Mouse (Mus musculus) mature B cell (primary cell): Measurements from ENCODE around the gene Edn3.

ENCODE experiments used
- in situ Hi-C: fragments of 300-500 bp; cut with MboI; formaldehyde crosslinking; loops from 2 replicates; pipeline ENCODE4 v1.14.3; 2019

Edn3 gene

DNA sequence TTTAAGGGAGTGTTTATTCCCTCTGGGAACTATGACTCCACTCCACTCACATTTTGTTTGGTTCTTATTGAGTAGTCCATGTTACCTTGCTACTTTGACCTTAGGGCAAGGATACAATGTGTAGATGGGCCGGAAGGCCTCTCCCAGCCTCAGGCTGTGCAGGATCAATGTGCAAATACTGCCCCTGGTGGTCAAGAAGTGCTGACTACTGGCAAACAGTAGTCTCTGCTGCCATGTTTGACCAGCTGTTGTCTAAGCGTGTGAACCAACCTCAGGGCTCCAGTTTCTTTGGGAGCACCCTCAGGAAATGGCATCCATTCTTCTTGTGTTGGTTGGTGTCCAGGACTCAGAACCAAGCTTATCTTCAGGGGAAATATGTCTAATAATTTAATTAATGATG is 36.6 kb downstream of the Edn3 start:
- in situ Hi-C loops = no loop called here

DNA sequence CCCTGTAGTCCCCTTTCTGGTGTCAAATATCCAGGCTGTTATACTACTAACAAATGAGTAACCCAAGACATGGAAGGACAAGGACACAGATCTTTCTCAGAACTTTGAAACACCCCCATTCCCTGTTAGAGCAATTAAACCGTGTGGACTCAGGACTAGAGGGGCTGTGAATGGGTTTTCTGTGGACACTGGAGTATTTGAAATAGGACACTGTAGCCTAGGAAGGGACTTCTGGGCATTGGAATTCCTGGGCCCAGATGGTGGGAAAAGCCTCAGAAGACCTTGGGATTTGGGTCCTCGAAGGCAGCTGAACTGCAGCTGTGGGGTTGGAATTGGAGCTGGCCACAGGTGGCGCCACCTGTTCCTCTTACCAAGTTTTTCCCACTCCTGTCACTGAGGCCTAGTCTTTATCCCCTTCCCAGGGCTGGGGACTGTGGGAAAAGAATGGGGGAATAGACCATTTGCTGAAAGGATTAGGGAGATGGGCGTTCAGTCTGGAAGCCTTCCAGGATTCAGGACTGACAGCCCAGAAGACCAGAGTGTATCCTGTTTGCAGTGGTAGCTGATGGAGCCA is 37.2 kb downstream of the Edn3 start:
- in situ Hi-C loops = no loop called here

DNA sequence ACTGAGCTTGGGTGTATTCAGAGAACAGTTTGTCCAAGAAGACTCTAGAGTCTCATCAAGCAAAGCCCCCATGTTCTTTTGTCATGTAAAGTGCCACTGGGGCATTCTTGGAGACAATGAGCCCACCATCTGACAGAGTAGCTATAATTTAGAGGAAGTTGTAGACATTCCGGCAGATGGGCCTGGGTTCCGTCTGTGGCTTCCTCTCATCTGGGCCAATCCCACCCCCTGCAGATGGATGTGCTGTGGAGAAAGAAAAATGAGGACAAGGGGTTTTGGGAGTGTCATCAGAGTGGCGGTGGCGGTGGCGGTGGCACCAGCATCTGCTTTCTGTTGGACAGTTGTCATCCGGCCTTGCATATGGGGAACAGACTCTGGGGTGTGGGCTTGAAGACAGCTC is 42.0 kb downstream of the Edn3 start:
- in situ Hi-C loops = no loop called here

DNA sequence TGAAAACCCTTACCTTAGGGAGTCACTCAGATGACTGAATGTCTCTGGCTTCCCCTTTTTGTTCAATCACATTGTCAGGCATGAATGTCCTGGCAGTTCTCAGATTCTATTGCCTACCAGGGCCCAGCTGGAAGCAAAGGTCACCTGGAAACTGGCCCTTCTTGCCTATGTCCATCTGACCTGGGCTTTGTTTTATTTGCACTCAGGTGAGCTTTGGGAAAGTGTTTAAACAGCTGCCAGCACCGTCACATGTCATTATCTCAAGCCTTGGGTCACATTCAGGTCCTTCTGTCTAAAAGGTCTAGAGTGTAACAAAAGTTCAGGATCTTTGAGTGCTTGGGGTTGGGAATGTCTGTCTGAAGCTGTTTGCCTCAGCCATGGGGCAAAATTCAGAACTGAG is 43.2 kb downstream of the Edn3 start:
- in situ Hi-C loops = no loop called here

DNA sequence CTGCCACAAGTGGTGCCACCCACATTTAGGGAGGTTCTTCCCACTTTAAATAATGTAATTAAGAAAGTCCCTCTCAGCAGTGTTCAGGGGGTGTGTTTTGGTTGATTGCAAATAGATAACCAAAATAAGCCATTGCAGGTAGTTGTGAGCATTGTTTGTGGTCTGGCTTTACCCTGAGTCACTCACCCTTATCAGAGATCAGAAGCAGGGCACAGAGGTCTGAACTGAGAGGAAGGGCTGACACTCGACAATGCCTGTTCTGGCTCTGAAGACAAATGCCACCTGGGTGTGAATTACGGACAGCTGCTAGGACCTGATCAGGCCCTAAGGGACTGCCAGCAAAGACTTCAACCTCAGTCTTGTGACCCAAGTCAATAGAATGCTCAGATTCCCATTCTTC is 47.5 kb downstream of the Edn3 start:
- in situ Hi-C loops = no loop called here

DNA sequence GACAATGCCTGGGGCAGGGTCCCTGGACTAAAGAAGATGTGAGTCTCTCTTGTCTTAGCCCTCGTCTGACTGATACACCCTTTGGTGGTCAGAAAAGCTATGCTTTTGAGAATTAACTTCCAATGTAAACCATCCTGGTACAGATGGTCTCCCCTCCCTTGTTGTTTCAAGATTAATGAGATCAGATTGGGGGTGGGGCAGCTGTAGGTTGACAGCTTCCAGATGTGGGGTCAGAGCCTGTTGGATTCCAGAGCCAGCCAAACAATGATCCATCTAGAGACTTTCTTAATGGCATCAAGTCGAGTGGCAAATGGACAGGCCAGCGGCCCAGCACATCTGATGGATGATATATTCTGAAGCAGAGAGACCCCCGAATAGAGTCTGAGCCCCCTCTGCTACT is 48.9 kb downstream of the Edn3 start:
- in situ Hi-C loops = no loop called here

DNA sequence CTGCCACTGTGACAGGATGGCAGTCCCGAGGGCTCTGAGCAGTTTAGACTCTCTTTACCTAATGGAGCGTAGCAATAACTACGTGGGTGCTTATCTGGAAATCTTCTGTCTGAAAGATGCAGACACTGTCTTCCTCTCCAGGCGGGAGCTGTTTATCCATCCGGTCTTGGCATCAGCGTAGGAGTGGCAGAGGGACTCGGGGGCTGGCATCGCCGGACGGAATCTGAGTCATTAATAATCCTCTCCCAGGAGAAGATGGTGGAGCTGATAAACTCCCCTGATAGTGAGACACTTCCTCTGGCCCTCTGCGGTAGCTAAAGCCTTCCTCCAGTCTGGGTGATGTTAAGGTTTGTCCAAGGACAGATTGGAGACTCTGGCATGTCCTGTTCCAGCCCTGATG is 52.9 kb downstream of the Edn3 start:
- in situ Hi-C loops = no loop called here

DNA sequence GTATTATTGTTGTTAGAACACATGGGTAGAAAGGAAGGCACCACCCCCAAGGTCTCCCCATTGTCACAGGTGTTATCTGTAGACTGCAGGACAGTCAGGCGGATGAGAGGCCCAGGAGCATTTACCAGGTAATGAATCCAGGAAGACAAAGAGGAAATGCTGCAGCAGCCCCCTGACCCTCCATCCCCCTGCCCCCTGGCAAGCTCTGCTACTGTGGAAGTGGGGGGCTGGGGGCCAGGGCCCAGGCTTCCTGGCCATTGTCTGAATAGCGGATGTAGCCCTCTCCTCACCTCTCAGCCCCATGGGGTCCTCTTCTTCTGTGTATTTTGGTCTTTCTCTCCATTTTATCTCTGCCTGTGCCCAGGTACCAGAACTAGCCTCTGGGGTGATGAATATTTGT is 55.7 kb downstream of the Edn3 start:
- in situ Hi-C loops = no loop called here

DNA sequence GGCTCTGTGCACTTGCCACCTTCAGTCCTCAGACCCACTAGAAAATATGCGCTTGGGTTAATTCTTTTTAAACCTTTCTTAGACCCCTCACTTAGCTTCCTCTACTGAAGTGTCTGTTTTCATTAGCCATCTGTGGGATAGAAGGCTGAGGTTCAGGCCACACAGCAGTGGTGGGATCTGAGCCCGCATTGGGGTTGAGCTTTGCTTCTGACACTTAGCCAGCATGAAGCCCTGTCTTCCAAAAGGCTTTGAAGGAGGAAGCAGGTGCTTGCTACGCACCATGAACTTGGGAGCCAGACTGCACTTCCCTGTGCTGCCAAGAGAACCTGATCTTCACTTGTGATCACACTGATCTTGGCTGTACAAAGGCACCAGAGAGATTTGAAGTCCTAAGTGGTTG is 59.9 kb downstream of the Edn3 start:
- in situ Hi-C loops = no loop called here

DNA sequence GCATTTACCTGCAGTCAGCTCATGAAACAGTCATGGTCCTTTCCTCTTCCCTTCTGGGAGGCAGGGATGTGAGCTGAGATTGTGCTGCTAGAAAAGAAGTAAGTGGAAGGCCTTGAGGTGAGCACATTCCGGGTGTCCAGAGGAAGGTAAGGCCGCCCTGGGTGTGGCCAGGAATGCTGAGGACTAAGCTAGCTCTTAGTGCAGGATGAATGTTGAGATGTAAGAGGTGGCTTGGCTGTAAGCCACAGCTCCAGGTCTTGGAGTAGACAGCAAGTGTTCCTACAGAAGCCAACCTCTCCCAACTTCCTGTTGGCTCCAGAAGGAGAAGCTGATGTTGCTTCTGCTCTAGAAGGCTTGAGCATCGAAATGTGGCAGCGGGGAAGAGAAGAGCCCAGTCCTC is 67.4 kb downstream of the Edn3 start:
- in situ Hi-C loops = no loop called here

DNA sequence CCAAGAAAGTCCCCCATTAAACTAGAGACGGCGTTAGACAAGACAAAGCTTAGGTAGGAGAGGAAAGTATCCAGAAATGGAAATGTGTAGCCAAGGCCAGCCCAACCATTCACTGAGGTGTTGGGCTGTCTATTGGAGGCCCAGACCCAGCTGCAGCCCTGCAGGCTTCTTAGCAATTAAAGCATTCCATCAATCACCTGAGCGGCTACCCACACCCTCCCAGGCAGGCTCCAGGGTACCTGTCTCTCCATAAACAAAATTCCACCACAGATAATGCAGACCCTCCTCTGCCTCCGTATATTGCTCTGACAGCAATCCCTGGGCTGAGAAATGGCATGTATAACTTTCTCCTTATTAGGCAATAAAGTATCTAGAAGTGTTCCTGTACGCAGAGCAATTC is 73.2 kb downstream of the Edn3 start:
- in situ Hi-C loops = no loop called here
